Mouse (Mus musculus): ENCODE measurements around the gene Clic4. TPM values are rescaled to one million over a fixed set of nuclear protein-coding genes. Genes with fewer than 3 reads are reported as not detected.
A peak's percentile ranks its signal among the peaks of the same experiment; 100 is the strongest.

Clic4 gene
- polyA plus RNA-seq, 1 experiment from 2014 or later = 100 TPM

- Histone ChIP-seq H3K36me3 (ENCODE audit: control insufficient read depth, insufficient read depth, low read length) (no peaks in the 10 kb centered on the region), H3K4me1 (ENCODE audit: control insufficient read depth, insufficient read depth, low read length) (peaks cover 9% of the 10 kb centered on the region), H3K4me3 (ENCODE audit: low read depth, low read length) (no peak overlapping the region), H3K27me3 (replicated peaks; ENCODE audit: control insufficient read depth, insufficient read depth, low read length) (no peaks in the 10 kb centered on the region), H3K9ac (ENCODE audit: low read depth, low read length) (peak overlapping the region; percentile 37; the same call in 1 of the 2 replicates), H3K4me2 (ENCODE audit: low read depth, low read length) (no peak overlapping the region), H3K27ac (replicated peaks; ENCODE audit: low read depth, low read length) (peak overlapping the region; percentile 72; the same call in 1 of the 2 replicates), H3K9me3 (ENCODE audit: control insufficient read depth, low read length) (no peaks in the 10 kb centered on the region)
- ATAC-seq (ENCODE audit: low read depth) (no peak), DNase-seq (ENCODE audit: low spot score) (no peak)
- 81% methylated on average over 10 of the region's 10 CpGs for WGBS
Measured at GRCm38 (mm10) chr4:135298680-135299079, 26.1 kb upstream of the Clic4 start.

- H3K9ac ChIP-seq (ENCODE audit: low read depth, low read length) = peak overlapping the region; percentile 37
- peak overlapping the region; percentile 72 for H3K27ac ChIP-seq (replicated peaks; ENCODE audit: low read depth, low read length)
- WGBS = 59% methylated on average over 8 of the region's 15 CpGs
- H3K4me3 ChIP-seq (ENCODE audit: low read depth, low read length) = no peak overlapping the region
- H3K4me1 ChIP-seq (ENCODE audit: control insufficient read depth, insufficient read depth, low read length) = peaks cover 9% of the 10 kb centered on the region
- no peaks in the 10 kb centered on the region for H3K27me3 ChIP-seq (replicated peaks; ENCODE audit: control insufficient read depth, insufficient read depth, low read length)
- peak; percentile 85 for ATAC-seq (ENCODE audit: low read depth)
- H3K36me3 ChIP-seq (ENCODE audit: control insufficient read depth, insufficient read depth, low read length) = no peaks in the 10 kb centered on the region
- DNase-seq (ENCODE audit: low spot score) = peak; percentile 76
- 0 out of 2 replicates have a peak overlapping the region, but pooled peaks have one; percentile 18 for H3K4me2 ChIP-seq (ENCODE audit: low read depth, low read length)
- H3K9me3 ChIP-seq (ENCODE audit: control insufficient read depth, low read length) = no peaks in the 10 kb centered on the region
Measured at GRCm38 (mm10) chr4:135297931-135298546, 25.4 kb upstream of the Clic4 start.

DNA sequence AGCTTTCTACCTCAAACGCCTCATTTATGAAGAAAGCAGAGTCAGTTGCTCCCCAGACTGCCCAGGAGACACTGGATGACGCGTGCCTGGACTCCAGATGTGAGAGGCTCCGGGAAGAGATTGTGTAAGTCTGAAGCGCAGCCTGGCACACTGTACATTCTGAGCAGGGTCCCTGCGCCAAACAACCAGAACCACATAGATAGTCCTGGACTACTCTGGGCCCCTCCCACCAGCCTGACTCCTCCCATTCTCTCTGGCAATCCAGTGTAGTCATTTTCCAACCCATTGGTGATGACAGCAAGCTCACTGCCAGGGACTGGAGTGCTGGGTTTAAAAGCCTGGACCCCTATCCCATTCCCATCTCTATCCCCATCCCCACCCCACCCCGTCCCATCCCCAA lies 24.5 kb upstream of the Clic4 start:
- Histone ChIP-seq H3K36me3 (ENCODE audit: control insufficient read depth, insufficient read depth, low read length) (no peaks in the 10 kb centered on the region), H3K9ac (ENCODE audit: low read depth, low read length) (no peak overlapping the region), H3K4me1 (ENCODE audit: control insufficient read depth, insufficient read depth, low read length) (peaks cover 14% of the 10 kb centered on the region), H3K27ac (replicated peaks; ENCODE audit: low read depth, low read length) (no peak overlapping the region), H3K4me2 (ENCODE audit: low read depth, low read length) (no peak overlapping the region), H3K9me3 (ENCODE audit: control insufficient read depth, low read length) (no peaks in the 10 kb centered on the region), H3K4me3 (ENCODE audit: low read depth, low read length) (no peak overlapping the region), H3K27me3 (replicated peaks; ENCODE audit: control insufficient read depth, insufficient read depth, low read length) (no peaks in the 10 kb centered on the region)
- 56% methylated on average over 7 of the region's 7 CpGs for WGBS
- DNase-seq (ENCODE audit: low spot score) = peak; percentile 24
- ATAC-seq (ENCODE audit: low read depth) = no peak

GRCm38 (mm10) chr4:135296565-135296964 lies 24.0 kb upstream of the Clic4 start:
- H3K36me3 ChIP-seq (ENCODE audit: control insufficient read depth, insufficient read depth, low read length) = no peaks in the 10 kb centered on the region
- DNase-seq (ENCODE audit: low spot score) (no peak), ATAC-seq (ENCODE audit: low read depth) (no peak)
- no peak overlapping the region for H3K4me2 ChIP-seq (ENCODE audit: low read depth, low read length)
- H3K27me3 ChIP-seq (replicated peaks; ENCODE audit: control insufficient read depth, insufficient read depth, low read length) = no peaks in the 10 kb centered on the region
- no peak overlapping the region for H3K4me3 ChIP-seq (ENCODE audit: low read depth, low read length)
- H3K4me1 ChIP-seq (ENCODE audit: control insufficient read depth, insufficient read depth, low read length) = peaks cover 14% of the 10 kb centered on the region
- H3K9ac ChIP-seq (ENCODE audit: low read depth, low read length) = no peak overlapping the region
- no peak overlapping the region for H3K27ac ChIP-seq (replicated peaks; ENCODE audit: low read depth, low read length)
- H3K9me3 ChIP-seq (ENCODE audit: control insufficient read depth, low read length) = no peaks in the 10 kb centered on the region

GRCm38 (mm10) chr4:135293813-135294212 lies 21.2 kb upstream of the Clic4 start:
- no peak for ATAC-seq (ENCODE audit: low read depth)
- Histone ChIP-seq H3K36me3 (ENCODE audit: control insufficient read depth, insufficient read depth, low read length) (no peaks in the 10 kb centered on the region), H3K9ac (ENCODE audit: low read depth, low read length) (no peak overlapping the region), H3K9me3 (ENCODE audit: control insufficient read depth, low read length) (no peaks in the 10 kb centered on the region), H3K27me3 (replicated peaks; ENCODE audit: control insufficient read depth, insufficient read depth, low read length) (no peaks in the 10 kb centered on the region), H3K4me1 (ENCODE audit: control insufficient read depth, insufficient read depth, low read length) (peaks cover 14% of the 10 kb centered on the region), H3K4me2 (ENCODE audit: low read depth, low read length) (no peak overlapping the region), H3K4me3 (ENCODE audit: low read depth, low read length) (no peak overlapping the region), H3K27ac (replicated peaks; ENCODE audit: low read depth, low read length) (no peak overlapping the region)
- WGBS = 86% methylated on average over 3 of the region's 3 CpGs
- DNase-seq (ENCODE audit: low spot score) = no peak

DNA sequence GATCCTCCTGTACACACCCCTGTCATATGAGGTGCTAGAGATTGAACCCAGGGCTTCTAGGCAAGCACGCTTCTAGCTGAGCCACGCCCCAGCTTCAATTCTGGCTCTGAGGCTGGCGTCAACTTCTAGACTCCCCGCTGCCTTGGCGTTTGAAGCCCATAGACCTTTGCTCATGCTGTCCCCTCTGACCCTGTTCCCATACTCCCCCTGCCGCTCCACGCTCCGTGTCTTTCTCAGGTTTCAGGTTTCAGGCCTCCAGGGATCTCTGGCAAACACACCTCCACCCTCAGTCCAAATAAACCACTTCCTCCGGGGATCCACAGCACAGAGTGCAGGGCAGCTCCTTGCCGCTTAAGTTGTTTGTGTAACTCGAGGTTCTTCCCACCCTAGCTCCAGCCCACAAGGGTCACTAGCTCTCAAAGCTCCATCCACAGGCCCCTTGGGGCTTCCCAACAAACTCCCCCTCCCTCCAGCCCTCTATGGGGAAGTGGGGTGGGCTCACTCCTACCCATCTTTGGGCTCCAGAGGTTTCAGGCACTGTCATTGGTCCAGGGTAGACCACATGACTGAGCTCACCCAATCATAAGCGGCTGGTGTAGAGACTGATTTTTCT lies 20.0 kb upstream of the Clic4 start:
- Histone ChIP-seq H3K36me3 (ENCODE audit: control insufficient read depth, insufficient read depth, low read length) (no peaks in the 10 kb centered on the region), H3K27ac (replicated peaks; ENCODE audit: low read depth, low read length) (no peak overlapping the region), H3K9me3 (ENCODE audit: control insufficient read depth, low read length) (no peaks in the 10 kb centered on the region), H3K4me1 (ENCODE audit: control insufficient read depth, insufficient read depth, low read length) (peaks cover 6% of the 10 kb centered on the region), H3K27me3 (replicated peaks; ENCODE audit: control insufficient read depth, insufficient read depth, low read length) (no peaks in the 10 kb centered on the region), H3K4me3 (ENCODE audit: low read depth, low read length) (no peak overlapping the region), H3K4me2 (ENCODE audit: low read depth, low read length) (peak overlapping the region; percentile 39), H3K9ac (ENCODE audit: low read depth, low read length) (no peak overlapping the region)
- ATAC-seq (ENCODE audit: low read depth) (peak; percentile 82), DNase-seq (ENCODE audit: low spot score) (peak; percentile 66)
- WGBS = 5% methylated on average over 12 of the region's 12 CpGs

DNA sequence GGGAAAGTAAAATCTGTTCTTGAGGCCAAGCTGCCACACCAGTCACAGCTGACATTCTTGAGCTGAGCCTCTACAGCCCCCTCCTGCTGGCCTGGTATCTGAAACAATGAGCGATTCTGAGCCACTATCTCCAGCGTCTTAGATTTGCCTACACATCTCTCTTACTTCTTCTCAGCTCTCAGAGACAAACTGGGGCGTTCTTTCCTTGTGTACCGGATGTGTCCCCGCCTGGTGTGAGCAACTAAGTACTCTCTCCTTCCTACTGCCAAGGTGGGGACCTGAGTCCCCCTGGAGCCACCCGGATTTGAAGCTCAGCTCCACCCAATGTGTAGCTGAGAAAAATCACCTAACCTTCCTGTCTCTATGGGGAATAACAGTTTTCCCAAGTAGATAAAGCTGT lies 19.2 kb upstream of the Clic4 start:
- no peak overlapping the region for H3K9ac ChIP-seq (ENCODE audit: low read depth, low read length)
- 50% methylated on average over 6 of the region's 6 CpGs for WGBS
- no peaks in the 10 kb centered on the region for H3K27me3 ChIP-seq (replicated peaks; ENCODE audit: control insufficient read depth, insufficient read depth, low read length)
- no peak for DNase-seq (ENCODE audit: low spot score)
- H3K36me3 ChIP-seq (ENCODE audit: control insufficient read depth, insufficient read depth, low read length) = no peaks in the 10 kb centered on the region
- H3K4me3 ChIP-seq (ENCODE audit: low read depth, low read length) = no peak overlapping the region
- no peak for ATAC-seq (ENCODE audit: low read depth)
- H3K9me3 ChIP-seq (ENCODE audit: control insufficient read depth, low read length) = no peaks in the 10 kb centered on the region
- no peak overlapping the region for H3K4me2 ChIP-seq (ENCODE audit: low read depth, low read length)
- peaks cover 9% of the 10 kb centered on the region for H3K4me1 ChIP-seq (ENCODE audit: control insufficient read depth, insufficient read depth, low read length)
- H3K27ac ChIP-seq (replicated peaks; ENCODE audit: low read depth, low read length) = no peak overlapping the region

DNA sequence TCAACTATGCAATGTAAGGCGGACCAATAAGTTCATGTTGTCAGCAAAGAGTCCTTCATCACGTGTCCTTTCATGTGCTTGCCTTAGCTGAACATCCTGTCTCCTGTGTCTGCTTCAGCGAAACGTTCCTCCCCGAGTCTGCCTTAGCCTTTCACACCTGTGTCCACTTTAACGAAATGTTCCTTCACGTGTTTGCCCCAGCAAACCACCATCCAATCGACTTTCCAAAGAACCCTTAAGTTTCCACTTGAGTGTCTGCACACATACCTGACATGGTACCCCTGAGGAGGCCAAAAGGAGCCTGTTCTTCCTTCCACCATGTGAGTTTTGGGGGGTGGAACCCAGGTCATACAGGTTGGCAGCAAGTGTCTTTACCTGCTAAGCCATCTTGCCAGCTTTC lies 18.6 kb upstream of the Clic4 start:
- Histone ChIP-seq H3K4me3 (ENCODE audit: low read depth, low read length) (no peak overlapping the region), H3K4me1 (ENCODE audit: control insufficient read depth, insufficient read depth, low read length) (peaks cover 13% of the 10 kb centered on the region; the same call in 1 of the 2 replicates), H3K9me3 (ENCODE audit: control insufficient read depth, low read length) (no peaks in the 10 kb centered on the region), H3K36me3 (ENCODE audit: control insufficient read depth, insufficient read depth, low read length) (no peaks in the 10 kb centered on the region), H3K27ac (replicated peaks; ENCODE audit: low read depth, low read length) (no peak overlapping the region), H3K27me3 (replicated peaks; ENCODE audit: control insufficient read depth, insufficient read depth, low read length) (no peaks in the 10 kb centered on the region), H3K4me2 (ENCODE audit: low read depth, low read length) (no peak overlapping the region), H3K9ac (ENCODE audit: low read depth, low read length) (no peak overlapping the region)
- DNase-seq (ENCODE audit: low spot score) (no peak), ATAC-seq (ENCODE audit: low read depth) (no peak)
- WGBS = 82% methylated on average over 8 of the region's 8 CpGs

DNA sequence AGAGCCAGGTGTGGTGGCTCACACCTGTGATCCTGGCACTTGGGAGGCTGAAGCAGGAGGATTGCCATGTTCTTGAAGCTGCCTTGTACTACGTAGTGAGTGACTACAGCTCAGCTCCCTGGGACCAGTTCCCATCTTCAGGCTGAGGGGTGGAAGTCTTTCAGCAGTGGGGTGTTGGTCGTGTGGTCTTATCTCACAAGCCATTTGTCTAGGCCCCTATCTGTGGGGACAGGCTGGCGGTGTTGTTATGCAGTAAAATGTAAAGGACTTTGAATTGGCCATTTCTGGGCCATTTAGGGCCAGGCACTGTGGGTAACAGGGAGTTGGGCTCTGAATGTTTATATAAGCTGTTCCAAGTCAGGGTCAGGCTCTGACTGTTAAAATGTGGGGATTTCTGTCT lies 15.4 kb upstream of the Clic4 start:
- ATAC-seq (ENCODE audit: low read depth) (no peak), DNase-seq (ENCODE audit: low spot score) (no peak)
- Histone ChIP-seq H3K9me3 (ENCODE audit: control insufficient read depth, low read length) (no peaks in the 10 kb centered on the region), H3K27me3 (replicated peaks; ENCODE audit: control insufficient read depth, insufficient read depth, low read length) (no peaks in the 10 kb centered on the region), H3K27ac (replicated peaks; ENCODE audit: low read depth, low read length) (no peak overlapping the region), H3K4me3 (ENCODE audit: low read depth, low read length) (no peak overlapping the region), H3K4me2 (ENCODE audit: low read depth, low read length) (no peak overlapping the region), H3K36me3 (ENCODE audit: control insufficient read depth, insufficient read depth, low read length) (no peaks in the 10 kb centered on the region), H3K4me1 (ENCODE audit: control insufficient read depth, insufficient read depth, low read length) (peaks cover 13% of the 10 kb centered on the region; the same call in 1 of the 2 replicates), H3K9ac (ENCODE audit: low read depth, low read length) (no peak overlapping the region)
- 78% methylated on average over 3 of the region's 3 CpGs for WGBS
